Mouse (Mus musculus): ENCODE results near the gene Ptpn3.

DNA sequence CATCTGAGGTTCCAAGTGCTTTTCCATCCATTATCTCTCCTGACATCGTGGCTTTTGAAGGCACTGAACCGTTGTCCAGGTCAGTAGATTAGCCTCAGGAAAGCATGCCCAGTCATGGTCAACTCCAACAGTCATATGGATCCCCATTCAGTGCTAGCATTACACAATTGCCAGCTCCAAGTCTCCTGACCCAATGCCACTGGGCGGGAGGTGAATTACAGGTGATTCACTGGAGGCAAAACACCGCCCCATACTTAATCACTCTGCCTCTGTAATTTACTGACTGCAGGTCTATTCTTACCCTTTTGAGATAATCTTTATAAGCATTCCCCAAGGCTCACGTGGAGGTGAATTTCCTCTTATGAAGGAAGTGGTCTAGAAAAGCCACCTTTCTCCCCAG, 19.5 kb downstream of the Ptpn3 start:
- TF ChIP-seq CTCF (IDR thresholded peaks at IDR 0.05; ENCODE audit: extremely low read depth, insufficient read depth, low read length), result no peak
- no peak for TF ChIP-seq POLR2A (IDR thresholded peaks at IDR 0.05; ENCODE audit: extremely low read depth, insufficient read depth, low read length)
